Mouse (Mus musculus) bone marrow, adult 2 months (tissue): Measurements from ENCODE around the gene Nebl.

ENCODE experiments used
- CTCF ChIP-seq: fragments of 200-500 bp; IDR thresholded peaks from 2 replicates; pipeline ENCODE4 v1.5.1; 2011; ENCODE audit warnings: low read length, control low read depth; ENCODE audit not compliant: control insufficient read depth, insufficient read depth
- POLR2A ChIP-seq: fragments of 200-500 bp; IDR thresholded peaks from 2 replicates; pipeline ENCODE4 v1.6.1; 2011; ENCODE audit warnings: low read depth, mild to moderate bottlenecking, control low read depth, low read length, borderline replicate concordance; ENCODE audit not compliant: control insufficient read depth

DNA sequence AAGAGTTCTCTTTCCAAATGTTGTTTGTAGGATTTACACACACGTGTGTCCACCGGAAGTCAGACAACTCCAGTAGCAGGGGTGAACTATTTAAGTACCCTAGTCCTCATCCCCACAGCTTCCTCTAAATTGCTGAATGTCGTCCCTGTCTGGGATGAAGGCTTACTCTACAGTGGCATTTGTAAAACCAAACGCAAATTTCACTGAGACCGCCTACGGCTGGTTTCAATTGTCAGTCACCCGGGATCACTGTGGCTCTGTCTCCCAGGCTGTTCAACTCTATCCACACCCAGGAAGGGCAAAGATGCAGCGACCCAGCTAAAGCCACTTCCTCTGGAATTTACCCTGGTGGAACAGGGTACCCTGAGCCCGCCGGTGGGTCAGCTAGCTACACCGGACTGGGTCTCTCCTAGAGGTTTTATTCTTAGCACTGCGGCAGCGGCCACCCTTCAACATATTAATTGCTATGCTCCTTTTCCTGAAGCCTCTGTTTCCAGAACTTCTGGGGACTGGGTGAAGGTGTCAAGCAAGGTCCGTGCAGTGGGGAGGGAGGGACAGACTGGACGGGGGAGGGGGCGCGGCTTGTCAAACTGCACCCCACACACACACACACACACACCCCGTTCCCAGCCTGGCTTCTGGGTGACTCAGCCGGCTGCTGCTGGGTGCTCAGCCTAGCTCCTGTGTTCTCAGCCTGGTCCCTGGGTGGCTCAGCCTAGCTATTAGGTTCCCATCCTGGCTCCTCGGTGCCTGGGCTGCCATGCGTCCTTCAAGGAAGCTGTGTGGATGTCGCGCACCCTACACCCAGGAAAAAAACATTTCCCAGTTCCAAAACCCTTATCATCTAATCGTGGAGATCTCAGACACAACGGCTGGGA is 1.3 kb downstream of the Nebl start:
- no peak for TF ChIP-seq POLR2A
- TF ChIP-seq CTCF: no peak
